Mouse (Mus musculus): ENCODE measurements around the gene Tyrp1. TPM values are rescaled to one million over a fixed set of nuclear protein-coding genes. Genes with fewer than 3 reads are reported as not detected.

The Tyrp1 gene
- not detected in 2 replicates for polyA plus RNA-seq (2014; fragmentation: Nextera tagmentation; extraction: Ambion mirVana)

DNA sequence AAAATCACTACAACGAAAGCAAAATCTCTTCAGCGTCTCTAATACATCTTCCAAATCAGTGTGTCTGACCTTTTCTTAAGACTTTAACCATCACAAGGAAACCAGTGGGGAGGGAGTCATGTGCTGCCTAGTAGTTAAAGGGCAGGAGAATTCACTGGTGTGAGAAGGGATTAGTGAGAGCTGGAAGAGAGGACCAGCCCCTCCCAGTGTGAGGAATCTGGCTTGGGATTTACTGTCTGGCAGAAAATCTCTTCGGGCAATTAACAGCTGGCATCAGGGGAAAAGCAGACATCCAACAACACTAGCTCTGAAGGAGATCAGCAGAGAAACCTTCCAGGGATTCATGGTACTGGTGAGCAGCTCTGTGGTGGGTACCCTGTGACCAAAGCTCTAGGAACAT, at the start of gene Tyrp1:
TSS of gene Tyrp1 (plus strand) at position 74 of the 400 bp plus-strand sequence.
- Histone ChIP-seq H3K9me3 (ENCODE audit: control insufficient read depth, low read depth, low read length) (no peaks in the 10 kb centered on the region), H3K4me2 (replicated peaks; ENCODE audit: low read depth, low read length) (no peak within 1 kb of the TSS), H3K27me3 (ENCODE audit: control insufficient read depth, insufficient read depth, low read length) (no peaks in the 10 kb centered on the region), H3K9ac (replicated peaks; ENCODE audit: low read depth, low read length) (no peak within 1 kb of the TSS), H3K27ac (ENCODE audit: low read length) (no peak within 1 kb of the TSS), H3K4me3 (ENCODE audit: low read depth, low read length) (no peak within 1 kb of the TSS), H3K4me1 (ENCODE audit: control insufficient read depth, insufficient read depth, low read length) (no peaks in the 10 kb centered on the region), H3K36me3 (ENCODE audit: control insufficient read depth, insufficient read depth, low read length) (no peaks in the 10 kb centered on the region)
- WGBS: 64% methylated on average over 3 of the region's 3 CpGs
- no peak for ATAC-seq (ENCODE audit: insufficient number of reproducible peaks, insufficient read depth, low FRiP score, low read depth)

GRCm38 (mm10) chr4:80788339-80788738, 45.6 kb upstream of the Tyrp1 start:
- H3K9ac ChIP-seq (replicated peaks; ENCODE audit: low read depth, low read length): no peak overlapping the region
- ATAC-seq (ENCODE audit: insufficient number of reproducible peaks, insufficient read depth, low FRiP score, low read depth): no peak
- H3K27ac ChIP-seq (ENCODE audit: low read length): no peak overlapping the region
- no peaks in the 10 kb centered on the region for H3K4me1 ChIP-seq (ENCODE audit: control insufficient read depth, insufficient read depth, low read length)
- no peak overlapping the region for H3K4me3 ChIP-seq (ENCODE audit: low read depth, low read length)
- H3K36me3 ChIP-seq (ENCODE audit: control insufficient read depth, insufficient read depth, low read length): no peaks in the 10 kb centered on the region
- H3K9me3 ChIP-seq (ENCODE audit: control insufficient read depth, low read depth, low read length): no peaks in the 10 kb centered on the region
- H3K27me3 ChIP-seq (ENCODE audit: control insufficient read depth, insufficient read depth, low read length): no peaks in the 10 kb centered on the region
- 85% methylated on average over 1 of the region's 1 CpGs for WGBS
- H3K4me2 ChIP-seq (replicated peaks; ENCODE audit: low read depth, low read length): no peak overlapping the region

DNA sequence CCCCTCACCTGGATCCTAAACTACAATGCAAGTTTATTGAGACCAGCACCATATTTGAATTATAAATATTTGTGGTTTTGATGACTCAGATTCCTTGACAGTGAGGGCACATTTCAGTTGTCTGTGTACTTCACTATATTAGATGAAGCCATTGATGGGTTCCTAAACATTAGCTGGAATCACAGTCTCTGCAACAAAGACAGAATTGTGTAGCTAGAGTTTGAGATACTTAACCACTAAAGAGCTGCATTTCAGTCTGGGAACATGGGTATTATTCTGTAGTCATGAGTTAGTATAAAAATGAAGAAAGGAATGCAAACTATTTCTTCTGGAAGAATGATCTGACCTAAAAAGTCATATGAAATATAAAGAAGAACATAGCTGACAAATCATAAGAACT, 14.4 kb upstream of the Tyrp1 start:
- no peaks in the 10 kb centered on the region for H3K9me3 ChIP-seq (ENCODE audit: control insufficient read depth, low read depth, low read length)
- H3K27me3 ChIP-seq (ENCODE audit: control insufficient read depth, insufficient read depth, low read length): no peaks in the 10 kb centered on the region
- no peaks in the 10 kb centered on the region for H3K4me1 ChIP-seq (ENCODE audit: control insufficient read depth, insufficient read depth, low read length)
- H3K36me3 ChIP-seq (ENCODE audit: control insufficient read depth, insufficient read depth, low read length): no peaks in the 10 kb centered on the region
- no peak overlapping the region for H3K9ac ChIP-seq (replicated peaks; ENCODE audit: low read depth, low read length)
- H3K27ac ChIP-seq (ENCODE audit: low read length): no peak overlapping the region
- no peak overlapping the region for H3K4me2 ChIP-seq (replicated peaks; ENCODE audit: low read depth, low read length)
- H3K4me3 ChIP-seq (ENCODE audit: low read depth, low read length): no peak overlapping the region
- ATAC-seq (ENCODE audit: insufficient number of reproducible peaks, insufficient read depth, low FRiP score, low read depth): no peak

DNA sequence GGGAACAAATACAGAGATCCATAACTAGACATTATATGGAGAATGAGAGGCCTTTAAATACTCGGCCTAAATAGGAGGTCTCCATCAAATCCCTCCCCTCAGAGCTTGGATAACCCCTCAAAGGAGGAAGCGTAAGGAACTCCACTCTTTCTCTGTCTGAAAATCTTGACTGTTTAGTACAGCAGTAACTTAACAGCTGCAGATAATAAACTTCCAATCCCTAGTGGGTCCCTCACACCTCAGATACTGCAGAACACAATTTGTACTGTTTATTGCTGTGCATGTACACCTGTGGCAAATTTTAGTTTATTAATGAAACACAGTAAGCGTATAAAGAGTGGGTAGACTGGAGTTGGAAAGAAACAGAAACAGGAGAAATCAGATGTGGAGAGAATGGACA, 12.0 kb upstream of the Tyrp1 start:
- Histone ChIP-seq H3K4me1 (ENCODE audit: control insufficient read depth, insufficient read depth, low read length) (no peaks in the 10 kb centered on the region), H3K27me3 (ENCODE audit: control insufficient read depth, insufficient read depth, low read length) (no peaks in the 10 kb centered on the region), H3K27ac (ENCODE audit: low read length) (no peak overlapping the region), H3K4me3 (ENCODE audit: low read depth, low read length) (no peak overlapping the region), H3K9me3 (ENCODE audit: control insufficient read depth, low read depth, low read length) (no peaks in the 10 kb centered on the region), H3K4me2 (replicated peaks; ENCODE audit: low read depth, low read length) (no peak overlapping the region), H3K36me3 (ENCODE audit: control insufficient read depth, insufficient read depth, low read length) (no peaks in the 10 kb centered on the region), H3K9ac (replicated peaks; ENCODE audit: low read depth, low read length) (no peak overlapping the region)
- ATAC-seq (ENCODE audit: insufficient number of reproducible peaks, insufficient read depth, low FRiP score, low read depth): no peak
- 81% methylated on average over 3 of the region's 3 CpGs for WGBS

DNA sequence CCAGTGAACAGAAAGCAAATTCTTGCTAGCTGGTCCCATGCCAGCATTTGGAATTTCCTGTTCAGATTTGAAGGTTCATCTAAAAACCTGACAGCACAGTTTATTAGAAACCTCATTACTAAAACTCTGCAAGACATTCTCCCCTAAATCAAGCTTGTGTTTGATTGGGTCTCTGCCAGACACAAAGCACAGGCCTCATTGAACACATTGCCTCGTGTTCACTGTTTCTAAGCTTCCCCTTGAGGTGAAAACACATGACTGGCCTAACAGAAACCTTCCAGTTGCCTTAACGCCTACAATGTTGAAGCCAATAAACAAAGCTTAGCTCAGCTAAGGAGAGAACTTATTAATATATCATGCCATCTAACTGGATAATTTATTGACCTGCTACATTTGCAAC, 5.7 kb upstream of the Tyrp1 start:
- H3K9ac ChIP-seq (replicated peaks; ENCODE audit: low read depth, low read length): no peak overlapping the region
- no peaks in the 10 kb centered on the region for H3K27me3 ChIP-seq (ENCODE audit: control insufficient read depth, insufficient read depth, low read length)
- H3K36me3 ChIP-seq (ENCODE audit: control insufficient read depth, insufficient read depth, low read length): no peaks in the 10 kb centered on the region
- no peaks in the 10 kb centered on the region for H3K4me1 ChIP-seq (ENCODE audit: control insufficient read depth, insufficient read depth, low read length)
- no peak overlapping the region for H3K4me2 ChIP-seq (replicated peaks; ENCODE audit: low read depth, low read length)
- 34% methylated on average over 2 of the region's 2 CpGs for WGBS
- ATAC-seq (ENCODE audit: insufficient number of reproducible peaks, insufficient read depth, low FRiP score, low read depth): no peak
- H3K9me3 ChIP-seq (ENCODE audit: control insufficient read depth, low read depth, low read length): no peaks in the 10 kb centered on the region
- H3K4me3 ChIP-seq (ENCODE audit: low read depth, low read length): no peak overlapping the region
- H3K27ac ChIP-seq (ENCODE audit: low read length): no peak overlapping the region

GRCm38 (mm10) chr4:80839317-80839716, 5.4 kb downstream of the Tyrp1 start:
- no peak for ATAC-seq (ENCODE audit: insufficient number of reproducible peaks, insufficient read depth, low FRiP score, low read depth)

DNA sequence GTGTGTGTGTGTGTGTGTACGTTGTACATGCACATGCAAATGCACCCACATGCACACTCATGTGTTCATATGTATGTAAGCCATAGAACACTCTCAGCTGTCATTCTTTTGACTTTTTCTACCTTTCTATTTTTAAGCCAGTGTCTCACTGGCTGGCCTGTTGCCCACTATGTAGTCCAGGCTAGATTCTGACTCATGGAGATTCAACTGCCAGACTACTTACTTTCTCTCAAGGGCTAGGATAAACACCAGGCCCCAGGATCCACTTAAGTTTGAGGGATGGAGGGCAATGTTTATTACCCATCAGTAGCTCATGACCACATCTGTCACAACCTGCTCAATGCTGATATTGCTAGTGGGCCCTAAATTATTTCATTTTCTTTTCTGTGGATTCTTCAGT, 8.1 kb downstream of the Tyrp1 start:
- no peak overlapping the region for H3K4me3 ChIP-seq (ENCODE audit: low read depth, low read length)
- no peaks in the 10 kb centered on the region for H3K27me3 ChIP-seq (ENCODE audit: control insufficient read depth, insufficient read depth, low read length)
- WGBS: 80% methylated on average over 1 of the region's 1 CpGs
- no peaks in the 10 kb centered on the region for H3K36me3 ChIP-seq (ENCODE audit: control insufficient read depth, insufficient read depth, low read length)
- no peak overlapping the region for H3K9ac ChIP-seq (replicated peaks; ENCODE audit: low read depth, low read length)
- H3K4me1 ChIP-seq (ENCODE audit: control insufficient read depth, insufficient read depth, low read length): no peaks in the 10 kb centered on the region
- ATAC-seq (ENCODE audit: insufficient number of reproducible peaks, insufficient read depth, low FRiP score, low read depth): no peak
- H3K27ac ChIP-seq (ENCODE audit: low read length): no peak overlapping the region
- H3K9me3 ChIP-seq (ENCODE audit: control insufficient read depth, low read depth, low read length): no peaks in the 10 kb centered on the region
- H3K4me2 ChIP-seq (replicated peaks; ENCODE audit: low read depth, low read length): no peak overlapping the region

More at GRCm38 (mm10) chr4:80839317-80839716, 5.4 kb downstream of the Tyrp1 start:
- H3K9ac ChIP-seq (replicated peaks; ENCODE audit: low read depth, low read length): no peak overlapping the region
- 69% methylated on average over 4 of the region's 4 CpGs for WGBS
- H3K9me3 ChIP-seq (ENCODE audit: control insufficient read depth, low read depth, low read length): no peaks in the 10 kb centered on the region
- no peaks in the 10 kb centered on the region for H3K27me3 ChIP-seq (ENCODE audit: control insufficient read depth, insufficient read depth, low read length)
- H3K4me1 ChIP-seq (ENCODE audit: control insufficient read depth, insufficient read depth, low read length): no peaks in the 10 kb centered on the region
- H3K4me2 ChIP-seq (replicated peaks; ENCODE audit: low read depth, low read length): no peak overlapping the region
- H3K27ac ChIP-seq (ENCODE audit: low read length): no peak overlapping the region
- no peaks in the 10 kb centered on the region for H3K36me3 ChIP-seq (ENCODE audit: control insufficient read depth, insufficient read depth, low read length)
- no peak overlapping the region for H3K4me3 ChIP-seq (ENCODE audit: low read depth, low read length)

DNA sequence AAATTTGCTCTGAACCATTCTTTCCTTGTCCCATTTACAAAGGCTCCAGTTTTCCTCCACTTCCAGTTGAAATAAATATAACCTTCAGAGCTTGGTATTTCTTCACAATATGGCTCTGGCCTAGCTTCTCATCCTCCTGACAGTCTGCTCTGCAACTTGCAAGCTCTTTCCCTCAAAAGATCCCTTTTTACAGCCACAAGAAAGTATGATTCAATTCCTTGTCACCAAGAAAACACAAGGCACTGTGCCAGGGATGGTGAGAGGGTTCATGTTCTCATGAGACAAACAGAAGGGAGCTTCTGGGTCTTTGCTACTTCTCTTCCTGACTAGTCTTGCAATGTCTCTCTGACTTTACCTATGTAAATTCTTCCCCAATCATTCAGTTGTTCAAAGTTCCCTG, 9.8 kb downstream of the Tyrp1 start:
- ATAC-seq (ENCODE audit: insufficient number of reproducible peaks, insufficient read depth, low FRiP score, low read depth): no peak
- H3K36me3 ChIP-seq (ENCODE audit: control insufficient read depth, insufficient read depth, low read length): no peaks in the 10 kb centered on the region
- no peak overlapping the region for H3K27ac ChIP-seq (ENCODE audit: low read length)
- no peak overlapping the region for H3K4me2 ChIP-seq (replicated peaks; ENCODE audit: low read depth, low read length)
- no peak overlapping the region for H3K9ac ChIP-seq (replicated peaks; ENCODE audit: low read depth, low read length)
- H3K27me3 ChIP-seq (ENCODE audit: control insufficient read depth, insufficient read depth, low read length): no peaks in the 10 kb centered on the region
- no peaks in the 10 kb centered on the region for H3K9me3 ChIP-seq (ENCODE audit: control insufficient read depth, low read depth, low read length)
- no peak overlapping the region for H3K4me3 ChIP-seq (ENCODE audit: low read depth, low read length)
- no peaks in the 10 kb centered on the region for H3K4me1 ChIP-seq (ENCODE audit: control insufficient read depth, insufficient read depth, low read length)

DNA sequence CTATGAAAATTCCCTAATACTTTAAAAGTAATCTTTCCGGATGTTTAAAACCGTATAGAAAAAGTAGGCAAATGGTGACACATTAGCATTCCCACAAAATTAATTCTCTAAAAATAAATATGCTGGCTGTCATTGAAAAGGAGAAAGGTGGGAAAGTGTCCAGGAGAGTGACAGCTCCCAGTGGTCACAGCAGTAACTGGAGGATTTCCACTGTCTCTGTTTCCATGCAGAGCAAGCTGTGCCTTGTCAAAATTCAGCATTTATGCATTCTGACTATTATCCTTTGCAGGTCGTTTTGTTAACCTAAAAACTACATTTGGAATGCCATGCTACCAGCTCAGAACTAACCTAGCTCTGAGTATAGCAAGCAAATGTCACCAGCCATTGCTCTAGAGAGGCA, 12.1 kb downstream of the Tyrp1 start:
- Histone ChIP-seq H3K4me3 (ENCODE audit: low read depth, low read length) (no peak overlapping the region), H3K4me2 (replicated peaks; ENCODE audit: low read depth, low read length) (no peak overlapping the region), H3K36me3 (ENCODE audit: control insufficient read depth, insufficient read depth, low read length) (no peaks in the 10 kb centered on the region), H3K9me3 (ENCODE audit: control insufficient read depth, low read depth, low read length) (no peaks in the 10 kb centered on the region), H3K27ac (ENCODE audit: low read length) (no peak overlapping the region), H3K4me1 (ENCODE audit: control insufficient read depth, insufficient read depth, low read length) (no peaks in the 10 kb centered on the region), H3K9ac (replicated peaks; ENCODE audit: low read depth, low read length) (no peak overlapping the region), H3K27me3 (ENCODE audit: control insufficient read depth, insufficient read depth, low read length) (no peaks in the 10 kb centered on the region)
- 48% methylated on average over 3 of the region's 3 CpGs for WGBS
- ATAC-seq (ENCODE audit: insufficient number of reproducible peaks, insufficient read depth, low FRiP score, low read depth): no peak
